ENCODE assay signal across 8 mouse cellular contexts in genomic region chr19:8711949-8712869, GRCm38 (mm10). TPM values are rescaled to one million over a fixed set of nuclear protein-coding genes. Genes with fewer than 3 reads are reported as not detected.
A peak's percentile ranks its signal among the peaks of the same experiment; 100 is the strongest.
DNase-seq lines count a peak whose midpoint lies in the region; ATAC-seq lines count a peak whose summit lies in the region.

No protein-coding gene starts in this region.

- H3K27ac ChIP-seq in heart, embryonic 13.5 days (replicated peaks): peak overlapping the region; percentile 97
- H3K27ac ChIP-seq in hindbrain, embryonic 13.5 days: peak overlapping the region; percentile 92

- no peaks in the 10 kb centered on the region for H3K9me3 ChIP-seq in heart, embryonic 13.5 days
- no peaks in the 10 kb centered on the region for H3K9me3 ChIP-seq in hindbrain, embryonic 13.5 days
- H3K9me3 ChIP-seq in megakaryocyte, embryonic 14.5 days: no peaks in the 10 kb centered on the region

- 50% methylated on average over 10 of the region's 10 CpGs for WGBS in heart, embryonic 13.5 days
- 66% methylated on average over 10 of the region's 10 CpGs for WGBS in hindbrain, embryonic 13.5 days

- peak overlapping the region; percentile 94 for H3K4me3 ChIP-seq in heart, embryonic 13.5 days
- H3K4me3 ChIP-seq in hindbrain, embryonic 13.5 days: peak overlapping the region; percentile 75
- peak overlapping the region; percentile 100 for H3K4me3 ChIP-seq in megakaryocyte, embryonic 14.5 days (replicated peaks)

- H3K36me3 ChIP-seq in heart, embryonic 13.5 days: peaks cover 51% of the 10 kb centered on the region
- H3K36me3 ChIP-seq in hindbrain, embryonic 13.5 days: peaks cover 43% of the 10 kb centered on the region
- H3K36me3 ChIP-seq in megakaryocyte, embryonic 14.5 days (replicated peaks; ENCODE audit: low read length): peaks cover 56% of the 10 kb centered on the region

- no peak for ATAC-seq in heart, embryonic 13.5 days (ENCODE audit: extremely low read depth, insufficient number of reproducible peaks, low FRiP score, low TSS enrichment)
- no peak for ATAC-seq in hindbrain, embryonic 13.5 days (ENCODE audit: low FRiP score)

- DNase-seq in heart, adult 8-10 months (ENCODE audit: low spot score): no peak
- peak; percentile 80 for DNase-seq in T-cell, adult 2 months (ENCODE audit: low spot score)
- DNase-seq in thymus, postnatal 25 days: peak; percentile 62
- no peak for DNase-seq in frontal cortex, postnatal 14 days (ENCODE audit: low spot score in 2 of 2)
- no peak for DNase-seq in urinary bladder, adult 2 months (ENCODE audit: low spot score)

- peaks cover 35% of the 10 kb centered on the region for H3K4me1 ChIP-seq in heart, embryonic 13.5 days
- peaks cover 37% of the 10 kb centered on the region for H3K4me1 ChIP-seq in hindbrain, embryonic 13.5 days (replicated peaks)
- peaks cover 73% of the 10 kb centered on the region for H3K4me1 ChIP-seq in megakaryocyte, embryonic 14.5 days

- no peaks in the 10 kb centered on the region for H3K27me3 ChIP-seq in heart, embryonic 13.5 days (replicated peaks)
- H3K27me3 ChIP-seq in hindbrain, embryonic 13.5 days: no peaks in the 10 kb centered on the region
- H3K27me3 ChIP-seq in megakaryocyte, embryonic 14.5 days (replicated peaks): no peaks in the 10 kb centered on the region

- peak overlapping the region; percentile 96 for H3K9ac ChIP-seq in heart, embryonic 13.5 days
- peak overlapping the region; percentile 92 for H3K9ac ChIP-seq in hindbrain, embryonic 13.5 days

- peak overlapping the region; percentile 86 for H3K4me2 ChIP-seq in heart, embryonic 13.5 days
- H3K4me2 ChIP-seq in hindbrain, embryonic 13.5 days: peak overlapping the region; percentile 72

RNA-seq across cellular contexts. Expression of gene Slc3a2, which starts 11.0 kb away (rescaled TPM):
- polyA plus RNA-seq in heart, embryonic 13.5 days (2015; fragmentation: Nextera tagmentation; extraction: Ambion mirVana): 72.8 and 74.8 TPM in 2 replicates
- 10 to 100 TPM; 39.5 to 43.6 (median 41.9) TPM for total RNA-seq in heart, adult 8-10 months (2022)
- 153 and 163 TPM in 2 replicates for polyA plus RNA-seq in hindbrain, embryonic 13.5 days (2015; fragmentation: Nextera tagmentation; extraction: Ambion mirVana)
- polyA plus RNA-seq in megakaryocyte, embryonic 14.5 days (2012; ENCODE audit: insufficient read depth, low replicate concordance): 139 and 161 TPM in 2 replicates
- polyA plus RNA-seq in urinary bladder, adult 2 months (2012; rRNA removed): 103 and 115 TPM in 2 replicates

RNA-seq across cellular contexts. Expression of gene Wdr74, which starts 23.4 kb away (rescaled TPM):
- polyA plus RNA-seq in heart, embryonic 13.5 days (2015; fragmentation: Nextera tagmentation; extraction: Ambion mirVana): 54.1 and 60.0 TPM in 2 replicates
- total RNA-seq in heart, adult 8-10 months (2022): 10 to 100 TPM; 16.1 to 19.6 (median 17.5) TPM
- polyA plus RNA-seq in hindbrain, embryonic 13.5 days (2015; fragmentation: Nextera tagmentation; extraction: Ambion mirVana): 82.6 and 89.9 TPM in 2 replicates
- 3.7 and 16.5 TPM in 2 replicates for polyA plus RNA-seq in megakaryocyte, embryonic 14.5 days (2012; ENCODE audit: insufficient read depth, low replicate concordance)
- polyA plus RNA-seq in urinary bladder, adult 2 months (2012; rRNA removed): 37.9 and 45.9 TPM in 2 replicates

RNA-seq across cellular contexts. Expression of gene 1700092M07Rik, which starts 28.3 kb away (rescaled TPM):
- polyA plus RNA-seq in heart, embryonic 13.5 days (2015; fragmentation: Nextera tagmentation; extraction: Ambion mirVana): 1.3 and 1.4 TPM in 2 replicates
- total RNA-seq in heart, adult 8-10 months (2022): not detected
- 1.9 and 3.0 TPM in 2 replicates for polyA plus RNA-seq in hindbrain, embryonic 13.5 days (2015; fragmentation: Nextera tagmentation; extraction: Ambion mirVana)
- 0.86 TPM in 1 of 2 replicates, not detected in the other for polyA plus RNA-seq in megakaryocyte, embryonic 14.5 days (2012; ENCODE audit: insufficient read depth, low replicate concordance)
- 0.19 and 0.28 TPM in 2 replicates for polyA plus RNA-seq in urinary bladder, adult 2 months (2012; rRNA removed)

RNA-seq across cellular contexts. Expression of gene Stx5a, which starts 29.0 kb away (rescaled TPM):
- 81.1 and 87.5 TPM in 2 replicates for polyA plus RNA-seq in heart, embryonic 13.5 days (2015; fragmentation: Nextera tagmentation; extraction: Ambion mirVana)
- total RNA-seq in heart, adult 8-10 months (2022): 10 to 100 TPM; 20.9 to 27.3 (median 25.4) TPM
- polyA plus RNA-seq in hindbrain, embryonic 13.5 days (2015; fragmentation: Nextera tagmentation; extraction: Ambion mirVana): 120 and 128 TPM in 2 replicates
- polyA plus RNA-seq in megakaryocyte, embryonic 14.5 days (2012; ENCODE audit: insufficient read depth, low replicate concordance): 18.8 and 39.1 TPM in 2 replicates
- 96.5 and 99.1 TPM in 2 replicates for polyA plus RNA-seq in urinary bladder, adult 2 months (2012; rRNA removed)

RNA-seq across cellular contexts. Expression of gene Nxf1, which starts 44.7 kb away (rescaled TPM):
- polyA plus RNA-seq in heart, embryonic 13.5 days (2015; fragmentation: Nextera tagmentation; extraction: Ambion mirVana): 123 and 124 TPM in 2 replicates
- total RNA-seq in heart, adult 8-10 months (2022): 10 to 100 TPM; 30.3 to 42.0 (median 33.7) TPM
- polyA plus RNA-seq in hindbrain, embryonic 13.5 days (2015; fragmentation: Nextera tagmentation; extraction: Ambion mirVana): 168 and 170 TPM in 2 replicates
- 10.6 and 13.3 TPM in 2 replicates for polyA plus RNA-seq in megakaryocyte, embryonic 14.5 days (2012; ENCODE audit: insufficient read depth, low replicate concordance)
- 196 and 275 TPM in 2 replicates for polyA plus RNA-seq in urinary bladder, adult 2 months (2012; rRNA removed)

Comparison
In these comparisons a context has a peak if more than half of its experiments do, and no peak if none do; other contexts are left out.
1. DNase-seq: peak in T-cell, adult 2 months (single experiment) and thymus, postnatal 25 days (single experiment); none in heart, adult 8-10 months (single experiment), frontal cortex, postnatal 14 days (0 of 2) and urinary bladder, adult 2 months (single experiment).
2. Peak in every context shown above with its lines, with median percentiles within 50 percentile points of each other: H3K4me3 ChIP-seq.